Mouse (Mus musculus): ENCODE measurements around the gene Arhgap9.
"Not testable (repeated sequence)": the region's sequence is repeated elsewhere in the genome, so short reads cannot be mapped to it uniquely, and the experiment has no call there.

Gene Arhgap9

GRCm38 (mm10) chr10:127291881-127292638 lies 29.7 kb upstream of the Arhgap9 start:
- DNase-seq (ENCODE audit: low spot score) = peak; percentile 28

GRCm38 (mm10) chr10:127292987-127293538 lies 28.7 kb upstream of the Arhgap9 start:
- DNase-seq (ENCODE audit: low spot score) = peak; percentile 88

- DNase-seq (ENCODE audit: low spot score) = no peak
Observed at GRCm38 (mm10) chr10:127293590-127294113, 28.1 kb upstream of the Arhgap9 start.

- DNase-seq (ENCODE audit: low spot score) = no peak
Observed at GRCm38 (mm10) chr10:127294895-127295510, 26.8 kb upstream of the Arhgap9 start.

- DNase-seq (ENCODE audit: low spot score) = no peak
Observed at GRCm38 (mm10) chr10:127295986-127296794, 25.6 kb upstream of the Arhgap9 start.

- peak; percentile 41 for DNase-seq (ENCODE audit: low spot score)
Observed at GRCm38 (mm10) chr10:127297015-127297871, 24.5 kb upstream of the Arhgap9 start.

- no peak for DNase-seq (ENCODE audit: low spot score)
Observed at GRCm38 (mm10) chr10:127300361-127300760, 21.4 kb upstream of the Arhgap9 start.

- no peak for DNase-seq (ENCODE audit: low spot score)
Observed at GRCm38 (mm10) chr10:127303136-127303535, 18.6 kb upstream of the Arhgap9 start.

- not testable (repeated sequence) for DNase-seq (ENCODE audit: low spot score)
Observed at GRCm38 (mm10) chr10:127309167-127309566, 12.6 kb upstream of the Arhgap9 start.

GRCm38 (mm10) chr10:127310523-127311475 lies 11.0 kb upstream of the Arhgap9 start:
- DNase-seq (ENCODE audit: low spot score) = peak; percentile 74

GRCm38 (mm10) chr10:127311476-127312355 lies 10.0 kb upstream of the Arhgap9 start, which contains the start of gene Mars:
TSS of gene Mars (minus strand) at chr10:127311786.
- peak; percentile 98 for DNase-seq (ENCODE audit: low spot score)

- peak; percentile 92 for DNase-seq (ENCODE audit: low spot score)
Observed at GRCm38 (mm10) chr10:127312356-127312676, 9.4 kb upstream of the Arhgap9 start.

- no peak for DNase-seq (ENCODE audit: low spot score)
Observed at GRCm38 (mm10) chr10:127312858-127313257, 8.9 kb upstream of the Arhgap9 start.

- not testable (repeated sequence) for DNase-seq (ENCODE audit: low spot score)
Observed at GRCm38 (mm10) chr10:127313516-127313915, 8.2 kb upstream of the Arhgap9 start.

GRCm38 (mm10) chr10:127314950-127315349 lies 6.8 kb upstream of the Arhgap9 start:
- not testable (repeated sequence) for DNase-seq (ENCODE audit: low spot score)

- no peak for DNase-seq (ENCODE audit: low spot score)
Observed at GRCm38 (mm10) chr10:127317277-127317676, 4.5 kb upstream of the Arhgap9 start.

GRCm38 (mm10) chr10:127318009-127318408 lies 3.8 kb upstream of the Arhgap9 start:
- DNase-seq (ENCODE audit: low spot score) = no peak

GRCm38 (mm10) chr10:127319969-127320368 lies 1.8 kb upstream of the Arhgap9 start:
- no peak for DNase-seq (ENCODE audit: low spot score)

- DNase-seq (ENCODE audit: low spot score) = no peak
Observed at GRCm38 (mm10) chr10:127322178-127322577, 414 bp downstream of the Arhgap9 start.
